Mouse (Mus musculus): Measurements from ENCODE around the gene Gcnt1.

DNA sequence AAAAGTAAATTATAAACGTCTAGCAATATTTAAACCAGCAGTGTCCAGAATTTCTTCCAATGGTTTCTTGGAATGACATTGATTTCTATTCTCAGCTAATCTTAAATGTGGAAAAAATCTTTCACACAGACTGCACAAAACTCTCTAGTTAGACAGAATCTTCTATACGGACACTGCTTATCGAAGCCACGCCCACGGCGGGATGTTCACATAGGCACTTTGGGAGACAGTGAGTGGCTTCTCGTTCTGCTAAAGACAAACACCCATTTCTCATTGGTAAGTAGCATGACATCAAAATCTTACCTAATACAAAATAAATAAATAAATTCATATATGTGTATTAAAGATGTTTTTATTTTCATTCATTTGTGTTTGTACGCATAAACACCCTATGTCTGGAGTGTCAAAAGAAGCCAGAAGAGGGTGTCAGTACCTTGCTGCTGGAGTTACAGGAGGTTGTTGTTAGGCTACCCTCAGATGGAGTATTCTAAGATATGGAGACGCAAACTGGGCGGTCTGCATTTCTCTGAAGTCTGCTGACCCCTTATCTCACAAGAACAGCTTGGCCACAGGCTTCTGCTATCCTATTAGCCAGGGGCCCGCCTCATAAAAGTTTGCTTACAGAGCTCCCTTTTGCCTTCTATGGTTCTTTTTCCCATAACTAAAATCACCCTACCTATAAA is 49.5 kb downstream of the Gcnt1 start:
- TF ChIP-seq POLR2A (IDR thresholded peaks at IDR 0.05; ENCODE audit: insufficient read depth, low read depth, low read length) (no peak), CTCF (IDR thresholded peaks at IDR 0.05) (no peak), EP300 (IDR thresholded peaks at IDR 0.05; ENCODE audit: insufficient read depth, low read depth, low read length) (no peak)

All from heart, adult 2 months (tissue).